Mouse (Mus musculus) limb, embryonic 11.5 days (tissue): ENCODE data around the gene Vamp9. TPM values are rescaled to one million over a fixed set of nuclear protein-coding genes. Genes with fewer than 3 reads are reported as not detected.

Experiments used
- ATAC-seq: fragments of 200-750 bp; cut with Nextera tagmentation; 2 replicates; pipeline ENCODE4 v1.8.0; 2017; ENCODE audit warnings: low read depth; ENCODE audit not compliant: insufficient number of reproducible peaks, low FRiP score, low TSS enrichment
- DNase-seq: peaks from one replicate; pipeline ENCODE4 v3.0.0-alpha.2; 2015; ENCODE audit warnings: low spot score
- H3K27ac ChIP-seq: fragments of 300-500 bp; sonication (generic); replicated peaks from 2 replicates; pipeline ENCODE4 v1.5.1; 2014; ENCODE audit warnings: low read depth, mild to moderate bottlenecking, low read length
- H3K27me3 ChIP-seq: fragments of 300-500 bp; sonication (generic); 2 replicates; pipeline ENCODE4 v1.6.1; 2014; ENCODE audit warnings: mild to moderate bottlenecking, low read length, mixed read lengths; ENCODE audit not compliant: control insufficient read depth, insufficient read depth
- H3K36me3 ChIP-seq: fragments of 300-500 bp; sonication (generic); 2 replicates; pipeline ENCODE4 v1.6.1; 2014; ENCODE audit warnings: mild to moderate bottlenecking, low read length, moderate library complexity, mixed read lengths; ENCODE audit not compliant: control insufficient read depth, insufficient read depth
- H3K4me1 ChIP-seq: fragments of 300-500 bp; sonication (generic); 2 replicates; pipeline ENCODE4 v1.6.1; 2014; ENCODE audit warnings: low read length, mixed read lengths; ENCODE audit not compliant: control insufficient read depth, insufficient read depth
- H3K4me2 ChIP-seq: fragments of 300-500 bp; sonication (generic); 2 replicates; pipeline ENCODE4 v1.6.1; 2014; ENCODE audit warnings: low read depth, mild to moderate bottlenecking, moderate library complexity; ENCODE audit not compliant: severe bottlenecking
- H3K4me3 ChIP-seq: fragments of 300-500 bp; sonication (generic); 2 replicates; pipeline ENCODE4 v1.5.1; 2014; ENCODE audit warnings: low read depth, low read length
- H3K9ac ChIP-seq: fragments of 300-500 bp; sonication (generic); 2 replicates; pipeline ENCODE4 v1.6.1; 2014; ENCODE audit warnings: mild to moderate bottlenecking, low read length
- H3K9me3 ChIP-seq: fragments of 300-500 bp; sonication (generic); 2 replicates; pipeline ENCODE4 v1.6.1; 2016; ENCODE audit warnings: low read length; ENCODE audit not compliant: control insufficient read depth
- WGBS: fragments of 180-500 bp; shearing (Covaris S2); extraction: QIAGEN DNeasy Blood & Tissue Kit; methylation state at CpG from one replicate; pipeline ENCODE4 v1.1.7; 2014; 5-methylcytosine and 5-hydroxymethylcytosine counted together
- polyA plus RNA-seq: library from polyadenylated mRNA; unstranded; fragments of >200 nt; fragmentation: Nextera tagmentation; extraction: Ambion mirVana; gene quantifications from 2 replicates; pipeline ENCODE4 v1.2.1, GENCODE M21; 2014

Vamp9 gene
- polyA plus RNA-seq, 1 experiment from 2014 or later = 0.35 TPM

DNA sequence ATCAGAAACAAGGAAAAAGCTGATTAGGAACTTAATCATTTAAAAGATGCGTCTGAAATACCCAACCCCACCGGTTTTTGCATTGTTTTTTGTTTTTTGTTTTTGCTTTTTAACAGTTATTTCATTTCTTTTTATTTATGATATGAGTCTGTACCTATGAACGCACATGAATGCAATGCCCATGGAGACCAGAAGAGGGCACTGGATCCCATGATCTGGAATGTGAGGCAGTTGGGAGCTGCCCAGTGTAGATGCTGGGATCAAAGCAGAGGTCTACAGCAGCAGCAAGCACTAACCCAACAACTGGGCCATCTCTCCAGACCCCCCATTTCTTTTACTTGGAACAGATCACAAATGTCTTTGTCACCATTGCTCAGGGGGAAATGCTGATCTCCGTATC lies 21.9 kb downstream of the Vamp9 start:
- no peaks in the 10 kb centered on the region for H3K9me3 ChIP-seq
- 47% methylated on average over 4 of the region's 4 CpGs for WGBS
- no peaks in the 10 kb centered on the region for H3K27me3 ChIP-seq
- peak; percentile 60 for DNase-seq
- no peak for ATAC-seq
- no peak overlapping the region for H3K4me2 ChIP-seq
- no peaks in the 10 kb centered on the region for H3K4me1 ChIP-seq
- no peak overlapping the region for H3K9ac ChIP-seq
- no peak overlapping the region for H3K27ac ChIP-seq
- no peaks in the 10 kb centered on the region for H3K36me3 ChIP-seq
- no peak overlapping the region for H3K4me3 ChIP-seq

- no peaks in the 10 kb centered on the region for H3K27me3 ChIP-seq
- no peaks in the 10 kb centered on the region for H3K36me3 ChIP-seq
- no peak overlapping the region for H3K4me2 ChIP-seq
- H3K9me3 ChIP-seq = no peaks in the 10 kb centered on the region
- no peak overlapping the region for H3K27ac ChIP-seq
- no peak overlapping the region for H3K9ac ChIP-seq
- no peaks in the 10 kb centered on the region for H3K4me1 ChIP-seq
- 81% methylated on average over 6 of the region's 6 CpGs for WGBS
- no peak overlapping the region for H3K4me3 ChIP-seq
- ATAC-seq (no peak), DNase-seq (no peak)
Measured at GRCm38 (mm10) chr5:99931910-99932309, 25.9 kb downstream of the Vamp9 start.

- Histone ChIP-seq H3K36me3 (no peaks in the 10 kb centered on the region), H3K4me3 (no peak overlapping the region), H3K9me3 (no peaks in the 10 kb centered on the region), H3K4me2 (no peak overlapping the region), H3K27ac (no peak overlapping the region), H3K9ac (no peak overlapping the region), H3K27me3 (no peaks in the 10 kb centered on the region), H3K4me1 (no peaks in the 10 kb centered on the region)
- no peak for DNase-seq
- no peak for ATAC-seq
- WGBS = 84% methylated on average over 3 of the region's 3 CpGs
Measured at GRCm38 (mm10) chr5:99939440-99939839, 33.4 kb downstream of the Vamp9 start.

- Histone ChIP-seq H3K4me2 (no peak overlapping the region), H3K36me3 (no peaks in the 10 kb centered on the region), H3K9ac (no peak overlapping the region), H3K4me3 (no peak overlapping the region), H3K4me1 (no peaks in the 10 kb centered on the region), H3K27ac (no peak overlapping the region), H3K9me3 (no peaks in the 10 kb centered on the region), H3K27me3 (no peaks in the 10 kb centered on the region)
- no peak for ATAC-seq
- WGBS = 88% methylated on average over 10 of the region's 10 CpGs
- DNase-seq = no peak
Measured at GRCm38 (mm10) chr5:99941273-99941672, 35.2 kb downstream of the Vamp9 start.

- Histone ChIP-seq H3K9me3 (no peaks in the 10 kb centered on the region), H3K4me2 (no peak overlapping the region), H3K4me3 (no peak overlapping the region), H3K27ac (no peak overlapping the region), H3K27me3 (no peaks in the 10 kb centered on the region), H3K4me1 (no peaks in the 10 kb centered on the region), H3K36me3 (no peaks in the 10 kb centered on the region), H3K9ac (no peak overlapping the region)
- ATAC-seq (no peak), DNase-seq (no peak)
- 75% methylated on average over 10 of the region's 10 CpGs for WGBS
Measured at GRCm38 (mm10) chr5:99941776-99942502, 35.9 kb downstream of the Vamp9 start.

DNA sequence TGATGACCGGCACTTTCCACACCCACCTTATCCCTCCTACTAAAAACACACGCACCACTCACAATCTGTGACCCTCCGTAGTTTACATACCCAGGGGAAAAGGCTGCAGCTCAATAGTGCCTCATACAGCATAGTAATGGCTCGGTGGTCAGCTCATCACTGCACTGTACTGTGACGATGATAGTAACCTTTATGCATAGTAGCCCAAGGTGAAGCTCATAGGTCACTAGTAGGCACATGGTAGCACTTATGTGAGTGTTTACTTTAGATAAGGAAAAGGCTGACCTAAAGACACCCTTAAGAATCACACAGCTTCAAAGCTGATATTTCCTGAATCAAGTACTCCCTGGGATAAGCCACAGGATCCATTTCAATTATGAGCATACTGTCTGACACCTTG lies 46.5 kb downstream of the Vamp9 start:
- DNase-seq (no peak), ATAC-seq (no peak)
- no peak overlapping the region for H3K27ac ChIP-seq
- no peak overlapping the region for H3K4me3 ChIP-seq
- peaks cover 2% of the 10 kb centered on the region; the same call in 1 of the 2 replicates for H3K36me3 ChIP-seq
- H3K27me3 ChIP-seq = no peaks in the 10 kb centered on the region
- no peak overlapping the region for H3K4me2 ChIP-seq
- H3K9ac ChIP-seq = no peak overlapping the region
- 91% methylated on average over 5 of the region's 5 CpGs for WGBS
- H3K9me3 ChIP-seq = no peaks in the 10 kb centered on the region
- no peaks in the 10 kb centered on the region for H3K4me1 ChIP-seq

DNA sequence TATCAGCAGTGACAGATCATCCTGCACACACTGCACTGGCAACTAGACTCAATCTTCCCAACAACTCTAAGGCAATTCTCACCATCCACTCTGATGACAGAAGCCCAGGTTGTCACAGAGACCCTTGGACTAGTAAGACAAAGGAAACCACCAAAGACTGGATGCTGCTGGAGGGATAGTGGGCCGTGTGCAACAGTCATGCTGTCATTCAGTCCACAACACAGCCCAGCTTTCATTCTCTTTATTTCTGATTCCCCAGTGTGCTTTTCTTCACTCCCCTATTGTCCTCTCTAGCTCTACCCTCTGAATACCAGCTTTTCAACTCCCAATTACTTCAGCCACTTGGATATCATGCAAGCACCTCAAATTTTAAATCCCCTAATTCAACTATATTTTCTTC lies 47.8 kb downstream of the Vamp9 start:
- Histone ChIP-seq H3K27ac (no peak overlapping the region), H3K4me1 (no peaks in the 10 kb centered on the region), H3K36me3 (peaks cover 6% of the 10 kb centered on the region; the same call in 1 of the 2 replicates), H3K4me3 (no peak overlapping the region), H3K9ac (no peak overlapping the region), H3K4me2 (no peak overlapping the region), H3K27me3 (no peaks in the 10 kb centered on the region), H3K9me3 (no peaks in the 10 kb centered on the region)
- DNase-seq = no peak
- 68% methylated on average over 1 of the region's 1 CpGs for WGBS
- no peak for ATAC-seq

GRCm38 (mm10) chr5:99958666-99959065 lies 52.6 kb downstream of the Vamp9 start:
- peaks cover 13% of the 10 kb centered on the region; the same call in 1 of the 2 replicates for H3K36me3 ChIP-seq
- H3K27me3 ChIP-seq = no peaks in the 10 kb centered on the region
- no peaks in the 10 kb centered on the region for H3K4me1 ChIP-seq
- H3K4me3 ChIP-seq = no peak overlapping the region
- no peak overlapping the region for H3K9ac ChIP-seq
- ATAC-seq (no peak), DNase-seq (no peak)
- H3K9me3 ChIP-seq = no peaks in the 10 kb centered on the region
- H3K27ac ChIP-seq = no peak overlapping the region
- WGBS = 93% methylated on average over 1 of the region's 1 CpGs
- H3K4me2 ChIP-seq = no peak overlapping the region
